Mouse (Mus musculus) embryonic facial prominence, embryonic 10.5 days (tissue): ENCODE data around the gene Xcr1. TPM values are rescaled to one million over a fixed set of nuclear protein-coding genes. Genes with fewer than 3 reads are reported as not detected.

ENCODE experiments used
- DNase-seq: peaks from one replicate; pipeline ENCODE4 v3.0.0-alpha.2; 2017; ENCODE audit warnings: low spot score
- H3K27ac ChIP-seq: fragments of 300-500 bp; sonication (generic); replicated peaks from 2 replicates; pipeline ENCODE4 v1.5.1; 2016; ENCODE audit warnings: mild to moderate bottlenecking
- H3K27me3 ChIP-seq: fragments of 300-500 bp; sonication (generic); replicated peaks from 2 replicates; pipeline ENCODE4 v1.6.1; 2016; ENCODE audit warnings: low read depth, mild to moderate bottlenecking; ENCODE audit not compliant: poor library complexity, severe bottlenecking
- H3K36me3 ChIP-seq: fragments of 300-500 bp; sonication (generic); replicated peaks from 2 replicates; pipeline ENCODE4 v1.6.1; 2016; ENCODE audit warnings: mild to moderate bottlenecking, moderate library complexity
- H3K4me1 ChIP-seq: fragments of 300-500 bp; sonication (generic); 2 replicates; pipeline ENCODE4 v1.6.1; 2016
- H3K4me3 ChIP-seq: fragments of 300-500 bp; sonication (generic); 2 replicates; pipeline ENCODE4 v1.5.1; 2016; ENCODE audit warnings: mild to moderate bottlenecking, moderate library complexity
- H3K9me3 ChIP-seq: fragments of 300-500 bp; sonication (generic); 2 replicates; pipeline ENCODE4 v1.6.1; 2016; ENCODE audit warnings: mild to moderate bottlenecking
- WGBS: fragments of 180-500 bp; shearing (Covaris S2); methylation state at CpG from one replicate; pipeline ENCODE4 v1.1.7; 2016; 5-methylcytosine and 5-hydroxymethylcytosine counted together
- polyA plus RNA-seq: library from polyadenylated mRNA; unstranded; fragments of >200 nt; fragmentation: Nextera tagmentation; extraction: Ambion mirVana; gene quantifications from 2 replicates; pipeline ENCODE4 v1.2.1, GENCODE M21; 2016

Xcr1 gene
- polyA plus RNA-seq: not detected in 2 replicates

DNA sequence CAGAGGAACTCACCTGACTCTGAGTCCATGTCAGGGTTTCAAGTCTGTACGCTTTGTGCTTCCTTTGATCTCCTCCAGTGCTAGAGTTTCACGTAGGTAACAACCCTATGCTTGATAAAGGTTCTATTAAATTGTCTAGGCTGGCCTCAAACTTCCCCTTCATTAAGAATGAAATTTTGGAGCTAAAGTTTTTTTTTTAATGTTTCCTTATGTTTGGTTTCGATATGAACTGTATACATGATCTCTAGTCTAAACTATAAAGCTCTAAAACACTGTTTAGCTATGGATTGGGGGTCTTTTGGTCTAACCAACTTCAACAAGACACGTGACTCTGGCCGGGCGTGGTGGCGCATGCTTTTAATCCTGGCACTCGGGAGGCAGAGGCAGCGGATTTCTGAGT is at the start of gene Xcr1:
Gene Xcr1, minus strand, starts transcription at position 101 of the 400 bp plus-strand sequence.
- Histone ChIP-seq H3K27me3 (no peaks in the 10 kb centered on the region), H3K27ac (no peak within 1 kb of the TSS), H3K9me3 (no peaks in the 10 kb centered on the region), H3K36me3 (no peaks in the 10 kb centered on the region), H3K4me1 (no peaks in the 10 kb centered on the region), H3K4me3 (no peak within 1 kb of the TSS)
- no peak for DNase-seq
- 84% methylated on average over 9 of the region's 9 CpGs for WGBS

DNA sequence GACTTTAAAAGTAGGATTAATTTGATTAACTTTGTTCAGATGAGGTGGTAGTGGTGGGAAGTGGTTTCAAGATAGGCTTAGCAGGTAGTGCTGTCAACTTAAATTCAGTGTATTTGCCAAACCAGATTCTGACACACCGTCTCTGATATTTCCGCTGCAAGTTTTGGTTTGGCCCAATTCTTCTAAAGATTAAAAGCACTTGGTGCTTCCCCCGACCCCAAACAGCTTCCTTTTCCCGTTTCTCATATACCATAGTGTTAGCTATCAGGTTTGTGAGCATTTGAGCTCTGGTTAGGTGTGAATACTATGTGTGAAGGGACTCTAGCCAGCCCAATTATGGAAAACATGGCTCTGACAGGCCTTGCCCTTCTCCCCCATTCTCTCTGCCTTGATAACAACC is 10.2 kb upstream of the Xcr1 start:
- no peaks in the 10 kb centered on the region for H3K9me3 ChIP-seq
- H3K4me1 ChIP-seq: no peaks in the 10 kb centered on the region
- WGBS: 71% methylated on average over 4 of the region's 4 CpGs
- no peak for DNase-seq
- H3K27ac ChIP-seq: no peak overlapping the region
- no peaks in the 10 kb centered on the region for H3K27me3 ChIP-seq
- H3K36me3 ChIP-seq: no peaks in the 10 kb centered on the region
- no peak overlapping the region for H3K4me3 ChIP-seq

DNA sequence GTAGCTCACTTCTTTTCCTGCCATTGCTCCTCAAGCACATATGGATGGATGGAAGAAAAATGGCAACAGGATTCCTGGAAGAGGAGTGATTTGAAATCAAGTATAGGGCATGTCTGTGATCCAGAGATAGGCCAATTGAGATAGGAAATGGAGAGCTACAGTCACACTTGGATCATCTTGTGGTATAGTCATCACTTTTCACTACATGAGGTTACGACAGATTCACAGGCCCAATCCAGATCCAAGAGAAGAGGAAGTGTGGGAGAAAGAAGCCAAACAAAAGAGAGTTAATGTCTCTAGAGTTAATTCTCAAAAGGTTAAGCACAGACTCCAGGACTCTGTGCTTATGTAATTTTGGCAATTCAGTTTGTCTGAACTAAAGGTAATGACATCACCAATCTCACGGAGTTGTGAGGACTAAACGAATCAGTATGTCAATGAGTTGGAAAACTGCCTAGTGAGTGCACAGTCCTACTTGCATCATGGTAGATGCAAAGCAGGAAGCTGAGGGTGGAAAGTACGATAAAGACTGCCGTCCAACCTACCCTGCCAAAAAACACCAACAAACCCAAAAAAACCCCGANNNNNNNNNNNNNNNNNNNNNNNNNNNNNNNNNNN is 7.4 kb upstream of the Xcr1 start:
- 59% methylated on average over 6 of the region's 6 CpGs for WGBS
- Histone ChIP-seq H3K27ac (no peak overlapping the region), H3K9me3 (no peaks in the 10 kb centered on the region), H3K27me3 (no peaks in the 10 kb centered on the region), H3K36me3 (no peaks in the 10 kb centered on the region), H3K4me3 (no peak overlapping the region), H3K4me1 (no peaks in the 10 kb centered on the region)
- no peak for DNase-seq

DNA sequence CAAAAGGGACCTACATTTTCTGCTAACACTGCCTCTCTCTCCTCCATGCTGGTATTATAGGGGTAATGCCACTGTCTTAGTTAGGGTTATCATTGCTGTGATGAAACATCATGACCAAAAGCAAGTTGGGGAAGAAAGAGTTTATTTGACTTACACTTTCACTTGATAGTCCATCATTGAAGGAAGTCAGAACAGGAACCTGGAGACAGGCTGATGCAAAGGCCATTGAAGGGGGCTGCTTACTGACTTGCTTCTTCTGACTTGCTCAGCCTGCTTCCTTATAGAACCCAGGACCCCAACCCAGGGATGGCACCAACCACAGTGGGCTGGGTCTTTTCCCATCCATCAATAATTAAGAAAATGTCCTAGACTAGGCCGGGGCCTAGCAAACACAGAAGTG is 1.8 kb upstream of the Xcr1 start:
- H3K27ac ChIP-seq: no peak overlapping the region
- no peaks in the 10 kb centered on the region for H3K36me3 ChIP-seq
- H3K4me3 ChIP-seq: no peak overlapping the region
- H3K9me3 ChIP-seq: no peaks in the 10 kb centered on the region
- H3K27me3 ChIP-seq: no peaks in the 10 kb centered on the region
- DNase-seq: no peak
- WGBS: 89% methylated on average over 1 of the region's 1 CpGs
- no peaks in the 10 kb centered on the region for H3K4me1 ChIP-seq

DNA sequence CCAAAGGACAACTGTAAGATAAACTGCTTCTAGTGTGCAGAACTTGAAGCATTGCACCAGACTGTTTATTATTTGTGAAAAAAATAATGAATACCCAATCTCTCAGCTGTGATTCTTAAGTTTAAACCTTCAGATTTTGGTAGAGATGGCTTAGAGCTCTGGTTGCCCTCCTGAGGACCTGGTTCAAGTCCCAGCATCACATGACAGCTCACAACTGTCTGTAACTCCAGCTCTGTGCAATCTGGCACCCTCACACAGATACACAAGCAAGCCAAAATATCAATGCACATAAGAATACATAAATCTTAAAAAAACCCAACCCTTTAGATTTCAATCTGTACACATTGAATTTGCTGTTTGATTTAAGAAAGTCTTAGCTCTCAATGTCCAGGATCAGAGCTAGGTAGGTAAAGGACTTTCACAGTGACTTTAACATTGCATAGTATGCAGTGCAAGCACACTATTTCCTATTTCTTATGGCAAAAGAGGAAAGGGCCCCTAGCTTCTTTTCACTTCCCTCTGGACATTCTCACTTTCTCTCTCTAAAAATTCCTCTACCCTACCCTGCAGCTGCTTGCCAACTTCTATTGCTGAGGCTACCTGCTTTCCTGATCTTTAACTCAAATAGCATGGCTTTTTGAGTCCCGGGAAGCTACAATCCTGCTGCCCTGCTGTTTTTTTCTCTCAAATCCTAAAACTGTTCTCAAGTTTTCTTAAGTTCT is 1.2 kb upstream of the Xcr1 start:
- H3K4me1 ChIP-seq: no peaks in the 10 kb centered on the region
- no peaks in the 10 kb centered on the region for H3K27me3 ChIP-seq
- WGBS: 90% methylated on average over 1 of the region's 1 CpGs
- H3K9me3 ChIP-seq: no peaks in the 10 kb centered on the region
- no peak overlapping the region for H3K4me3 ChIP-seq
- no peak for DNase-seq
- no peaks in the 10 kb centered on the region for H3K36me3 ChIP-seq
- no peak overlapping the region for H3K27ac ChIP-seq

DNA sequence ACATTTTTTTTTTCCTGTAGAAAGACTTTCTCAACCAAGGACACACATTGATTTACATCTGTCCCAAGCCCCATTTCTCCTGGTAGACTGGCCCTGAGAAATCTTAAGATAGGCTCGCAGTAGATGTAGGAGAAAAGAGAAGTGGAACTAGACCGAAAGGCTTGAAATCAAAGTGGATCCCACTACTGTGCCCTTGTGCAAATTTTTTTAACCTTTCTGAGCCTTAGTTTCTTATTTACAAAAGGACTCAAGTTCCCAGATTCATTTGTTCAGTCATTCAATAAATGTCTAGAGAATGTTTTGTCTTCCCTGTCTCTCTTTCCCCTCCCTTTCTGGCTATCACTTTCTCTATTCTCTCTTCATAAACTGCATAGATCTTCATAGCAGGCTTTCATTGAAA is 5.0 kb downstream of the Xcr1 start:
- Histone ChIP-seq H3K36me3 (no peaks in the 10 kb centered on the region), H3K27me3 (no peaks in the 10 kb centered on the region), H3K4me3 (no peak overlapping the region), H3K4me1 (peaks cover 2% of the 10 kb centered on the region; the same call in 1 of the 2 replicates), H3K9me3 (no peaks in the 10 kb centered on the region), H3K27ac (no peak overlapping the region)
- no peak for DNase-seq
- WGBS: 88% methylated on average over 2 of the region's 2 CpGs

DNA sequence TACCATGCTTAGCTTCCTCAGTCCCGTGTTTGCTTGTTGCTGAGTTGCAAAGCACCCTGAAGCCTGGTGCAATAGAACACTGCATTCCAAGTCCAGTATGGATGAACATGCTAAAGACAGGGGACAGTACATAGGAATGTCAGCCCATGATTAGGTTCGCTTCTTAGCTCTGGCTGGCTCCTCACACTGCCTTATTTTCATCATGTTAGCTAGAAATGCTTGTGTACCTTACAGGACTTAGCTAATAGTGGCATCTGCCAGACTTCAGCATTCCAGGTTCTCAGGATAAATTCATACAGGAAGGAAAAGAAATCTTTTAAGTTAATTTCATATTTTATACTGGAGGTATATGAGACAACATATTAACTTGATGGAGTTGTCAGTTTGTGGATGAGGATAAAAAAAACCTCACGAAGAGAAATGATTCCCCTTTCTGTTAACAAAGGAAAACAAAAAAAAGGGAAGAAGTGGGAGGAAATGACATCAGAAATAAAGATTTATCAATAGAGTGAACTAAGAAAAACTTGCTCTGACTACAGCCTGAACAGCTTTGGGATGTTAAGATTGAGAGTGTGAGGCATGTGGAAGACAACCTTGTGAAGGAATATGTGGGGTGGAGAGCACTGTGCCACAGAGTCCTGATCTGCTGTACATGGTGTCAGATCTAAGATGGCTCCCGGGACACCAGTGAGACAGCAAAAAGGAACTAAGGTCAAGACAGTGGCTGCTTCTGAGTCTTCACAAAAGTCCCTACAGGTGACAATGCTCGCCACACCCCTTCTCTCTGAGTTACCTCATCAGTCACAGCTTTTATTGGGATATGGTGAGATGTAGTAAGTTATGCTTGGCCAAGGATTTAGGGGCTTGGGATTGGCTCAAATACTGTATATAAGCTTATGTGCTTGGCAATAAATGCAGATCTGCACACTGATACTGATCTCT is 9.1 kb downstream of the Xcr1 start:
- Histone ChIP-seq H3K27me3 (no peaks in the 10 kb centered on the region), H3K4me3 (peak overlapping the region; percentile 82), H3K36me3 (no peaks in the 10 kb centered on the region), H3K4me1 (peaks cover 15% of the 10 kb centered on the region), H3K9me3 (no peaks in the 10 kb centered on the region), H3K27ac (peak overlapping the region; percentile 65)
- DNase-seq: no peak
- WGBS: 65% methylated on average over 5 of the region's 5 CpGs

DNA sequence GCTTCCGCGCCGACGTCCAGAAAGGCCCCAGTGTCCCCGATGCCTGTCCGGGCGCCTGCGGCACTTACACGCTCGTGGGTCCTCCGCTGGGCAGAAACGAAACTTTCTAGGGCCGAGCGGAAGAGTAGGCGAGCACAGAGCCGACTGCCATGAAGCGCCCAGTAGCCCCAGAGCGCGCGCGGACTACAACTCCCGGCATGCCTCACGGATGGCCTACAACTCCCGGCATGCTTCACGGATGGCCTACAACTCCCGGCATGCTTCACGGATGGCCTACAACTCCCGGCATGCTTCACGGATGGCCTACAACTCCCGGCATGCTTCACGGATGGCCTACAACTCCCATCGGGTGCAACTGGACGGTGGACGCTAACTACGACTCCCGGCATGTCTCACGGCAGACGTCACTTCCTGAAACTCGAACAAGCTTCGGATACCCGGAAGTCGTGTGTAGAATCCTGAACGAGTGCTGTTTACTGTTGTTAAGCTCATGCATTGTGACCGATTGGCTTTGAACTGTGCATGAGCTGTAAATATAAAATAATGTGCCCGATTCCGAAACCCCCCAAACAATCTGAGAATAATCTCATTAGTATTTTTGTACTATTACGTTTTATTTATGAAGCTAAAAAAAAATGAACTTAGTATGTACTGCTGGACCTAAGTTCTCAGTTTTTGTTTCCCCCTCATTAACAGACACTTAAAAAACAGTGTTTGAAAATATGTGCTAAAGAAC is 9.9 kb downstream of the Xcr1 start, which contains the start of gene Fyco1:
Gene Fyco1, minus strand, starts transcription at position 187 of the 736 bp plus-strand sequence.
- DNase-seq: peak; percentile 93
- peak within 1 kb of the TSS; percentile 82 for H3K4me3 ChIP-seq
- peak within 1 kb of the TSS; percentile 93 for H3K27ac ChIP-seq
- H3K36me3 ChIP-seq: no peaks in the 10 kb centered on the region
- no peaks in the 10 kb centered on the region for H3K9me3 ChIP-seq
- no peaks in the 10 kb centered on the region for H3K27me3 ChIP-seq
- WGBS: under 1% methylated on average over 47 of the region's 47 CpGs
- peaks cover 15% of the 10 kb centered on the region for H3K4me1 ChIP-seq

DNA sequence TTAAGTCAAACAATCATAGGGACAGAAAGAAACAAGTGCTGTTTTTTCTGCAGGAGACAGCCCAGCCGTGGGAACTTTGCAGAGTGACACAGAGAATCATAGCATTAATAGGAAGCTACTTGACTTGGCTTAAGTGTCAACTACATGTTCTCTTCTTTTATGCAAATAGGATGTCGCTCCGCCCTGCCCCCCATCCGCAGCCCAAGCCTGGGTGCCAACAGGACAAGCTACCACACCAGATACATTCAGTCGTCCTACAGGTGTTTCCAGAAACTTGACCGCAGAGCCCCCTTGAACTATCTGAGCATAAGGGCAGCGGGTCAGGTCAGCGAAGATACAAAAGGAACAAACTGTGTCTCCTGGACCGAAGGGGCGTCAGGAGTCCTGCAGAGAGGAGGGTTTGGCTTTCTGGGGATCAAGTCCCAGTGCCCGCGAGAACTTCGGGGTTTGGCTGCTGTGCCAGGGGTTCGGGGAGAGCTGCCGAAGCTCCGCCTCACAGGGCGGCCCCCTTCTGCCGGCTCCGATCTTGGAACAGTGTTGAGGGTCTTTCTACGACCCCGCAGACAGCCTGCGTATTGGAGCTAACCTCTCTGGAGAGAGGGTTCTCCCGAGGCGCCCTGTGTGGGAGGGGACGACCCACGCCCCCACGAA is 10.6 kb downstream of the Xcr1 start:
- Histone ChIP-seq H3K9me3 (no peaks in the 10 kb centered on the region), H3K36me3 (no peaks in the 10 kb centered on the region), H3K27ac (peak overlapping the region; percentile 93), H3K4me1 (peaks cover 15% of the 10 kb centered on the region), H3K4me3 (peak overlapping the region; percentile 82), H3K27me3 (no peaks in the 10 kb centered on the region)
- under 1% methylated on average over 27 of the region's 27 CpGs for whole genome bisulfite sequencing
- DNase-seq: peak; percentile 75

DNA sequence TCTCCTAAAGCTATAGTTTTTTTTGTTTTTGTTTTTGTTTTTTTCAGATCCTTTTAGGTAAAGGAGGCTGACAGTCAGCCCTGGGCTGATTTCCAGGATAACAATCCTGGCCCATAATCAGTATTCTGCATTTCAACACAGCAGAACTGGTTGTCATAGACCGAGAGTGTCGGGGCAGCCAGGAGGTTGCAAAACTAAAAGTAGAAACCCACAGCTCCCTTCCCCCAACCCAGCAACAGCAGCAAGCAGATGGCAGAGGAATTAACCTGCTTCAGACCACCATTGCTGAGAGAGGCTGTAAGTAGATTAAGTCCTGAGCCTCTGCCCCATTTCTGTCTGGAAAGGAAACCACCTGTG is 11.1 kb downstream of the Xcr1 start:
- WGBS: 16% methylated on average over 2 of the region's 2 CpGs
- DNase-seq: no peak
- Histone ChIP-seq H3K4me3 (peak overlapping the region; percentile 82), H3K36me3 (no peaks in the 10 kb centered on the region), H3K4me1 (peaks cover 15% of the 10 kb centered on the region), H3K27ac (0 out of 2 replicates have a peak overlapping the region, but pooled peaks have one; percentile 93), H3K9me3 (no peaks in the 10 kb centered on the region), H3K27me3 (no peaks in the 10 kb centered on the region)

DNA sequence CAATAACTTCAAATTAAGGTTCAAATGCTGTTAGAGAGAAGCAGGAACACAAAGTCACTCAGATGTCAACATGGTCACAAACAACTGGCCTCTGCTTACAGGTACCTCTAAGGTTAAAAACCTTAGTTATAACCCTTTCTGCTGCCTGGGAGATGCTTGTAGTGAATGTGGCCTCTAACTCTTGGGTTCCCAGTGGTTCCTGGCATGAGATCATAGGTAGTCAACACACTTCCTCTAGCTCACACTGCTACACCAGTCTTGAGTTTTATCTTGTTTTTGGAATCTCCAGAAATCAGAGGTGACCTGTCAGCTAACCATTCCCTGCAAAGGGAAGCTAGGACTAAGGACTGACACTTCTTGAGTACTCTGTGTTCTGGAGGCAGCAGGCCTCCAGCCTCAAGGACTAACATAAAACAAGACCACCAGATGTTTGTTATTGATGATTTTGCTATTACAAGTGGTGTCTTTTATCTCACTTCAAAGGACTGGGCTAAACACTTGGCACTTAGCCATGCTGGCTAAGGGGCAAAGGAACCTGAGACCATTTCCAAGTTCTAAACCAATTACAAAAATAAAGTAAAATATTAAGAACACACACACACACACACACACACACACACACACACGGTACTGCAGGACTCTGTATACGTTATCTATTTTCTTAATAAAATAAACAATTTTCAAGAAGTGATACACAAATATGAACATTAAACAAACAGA is 11.7 kb downstream of the Xcr1 start:
- WGBS: 74% methylated on average over 2 of the region's 2 CpGs
- H3K4me3 ChIP-seq: peak overlapping the region; percentile 82
- no peaks in the 10 kb centered on the region for H3K9me3 ChIP-seq
- no peaks in the 10 kb centered on the region for H3K27me3 ChIP-seq
- H3K36me3 ChIP-seq: no peaks in the 10 kb centered on the region
- H3K4me1 ChIP-seq: peaks cover 15% of the 10 kb centered on the region
- DNase-seq: no peak
- no peak overlapping the region for H3K27ac ChIP-seq
